Mouse (Mus musculus) myocyte (in vitro differentiated cells): ENCODE results near the gene Ankib1.

Experiments used
- CEBPB ChIP-seq: IDR thresholded peaks from 2 replicates; pipeline ENCODE4 v1.6.1; 2011; ENCODE audit warnings: mild to moderate bottlenecking, moderate library complexity; ENCODE audit not compliant: poor library complexity, insufficient read depth, severe bottlenecking
- E2F4 ChIP-seq: IDR thresholded peaks from one replicate; pipeline ENCODE4 v1.6.1; 2011; ENCODE audit warnings: mild to moderate bottlenecking, control low read depth, moderate library complexity; ENCODE audit not compliant: insufficient read depth
- MAX ChIP-seq: IDR thresholded peaks from one replicate; pipeline ENCODE4 v1.6.1; 2011; ENCODE audit warnings: low read depth, mild to moderate bottlenecking, control low read depth
- MYOD1 ChIP-seq, 3 experiments: IDR thresholded peaks; one replicate each; pipeline ENCODE4 v1.6.1; 2011; ENCODE audit warnings: control low read depth in 2 of 3, low read depth in 2 of 3, mild to moderate bottlenecking in 2 of 3, moderate library complexity in 1 of 3; ENCODE audit not compliant: insufficient read length in 2 of 3, control insufficient read depth in 1 of 3
- MYOG ChIP-seq, 3 experiments: IDR thresholded peaks; one replicate each; pipeline ENCODE4 v1.6.1; 2011; ENCODE audit warnings: control low read depth in 2 of 3, low read depth in 2 of 3, mild to moderate bottlenecking in 2 of 3; ENCODE audit not compliant: insufficient read length in 2 of 3, control insufficient read depth in 1 of 3, insufficient read depth in 1 of 3
- POLR2A ChIP-seq: IDR thresholded peaks from one replicate; pipeline ENCODE4 v1.6.1; 2011; ENCODE audit warnings: low read depth, mild to moderate bottlenecking, control low read depth, moderate library complexity; ENCODE audit not compliant: insufficient read length
- SRF ChIP-seq: IDR thresholded peaks from one replicate; pipeline ENCODE4 v1.6.1; 2011; ENCODE audit warnings: low read depth; ENCODE audit not compliant: control insufficient read depth, insufficient read length
- TCF12 ChIP-seq: IDR thresholded peaks from one replicate; pipeline ENCODE4 v1.6.1; 2011; ENCODE audit warnings: mild to moderate bottlenecking, control low read depth; ENCODE audit not compliant: poor library complexity, insufficient read depth, severe bottlenecking

- TF ChIP-seq MYOD1 (IDR thresholded peaks at IDR 0.05; ENCODE audit: control insufficient read depth in 1 of 3, insufficient read length in 2 of 3, low read depth in 2 of 3) = no peak
- no peak for TF ChIP-seq MAX
- no peak for TF ChIP-seq POLR2A
- no peak for TF ChIP-seq SRF
- no peak for TF ChIP-seq MYOG (IDR thresholded peaks at IDR 0.05; ENCODE audit: control insufficient read depth in 1 of 3, insufficient read depth in 1 of 3, insufficient read length in 2 of 3, low read depth in 2 of 3)
- TF ChIP-seq CEBPB = no peak
- no peak for TF ChIP-seq E2F4
- no peak for TF ChIP-seq TCF12
Measured at GRCm38 (mm10) chr5:3787548-3787947, 15.2 kb downstream of the Ankib1 start.
